In genomic region chr17:10807261-10807998, GRCm38 (mm10) we compare ENCODE assay signal across 18 mouse cellular contexts. TPM values are rescaled to one million over a fixed set of nuclear protein-coding genes. Genes with fewer than 3 reads are reported as not detected.
DNase-seq lines count a peak whose midpoint lies in the region; ATAC-seq and TF ChIP-seq lines count a peak whose summit lies in the region.
"Had no signal": no experiment of that assay in that cellular context is flagged by ENCODE, and none has a peak within 500 bp of the region (broad histone marks: within the 10 kb centered on the region; RNA-seq: fewer than 3 reads in every experiment).

No protein-coding gene starts in this region.

- H3K4me3 ChIP-seq in hindbrain, postnatal 0 days (ENCODE audit: low read length): peak overlapping the region; percentile 6; the same call in 1 of the 2 replicates
- H3K4me3 ChIP-seq in hindbrain, embryonic 11.5 days (ENCODE audit: low read depth, low read length): no peak overlapping the region
- no peak overlapping the region for H3K4me3 ChIP-seq in kidney, embryonic 15.5 days (replicated peaks)
- H3K4me3 ChIP-seq: embryonic facial prominence, embryonic 13.5 days; intestine, embryonic 15.5 days; left cerebral cortex, adult 2 months; limb, embryonic 12.5 days; liver, embryonic 13.5 days; lung, embryonic 15.5 days had no signal

- DNase-seq in hindbrain, postnatal 0 days (ENCODE audit: low spot score): peak; percentile 68
- DNase-seq in hindbrain, embryonic 11.5 days (ENCODE audit: low spot score): no peak
- DNase-seq in brain, embryonic 14.5 days (ENCODE audit: low read depth): peak; percentile 72
- DNase-seq in cerebellum, adult 11 months: peak; percentile 40
- peak; percentile 71 to 78 for DNase-seq in cerebellum, postnatal 14 days
- DNase-seq in urinary bladder, postnatal 25 days (ENCODE audit: low spot score): no peak
- DNase-seq: heart, adult 11 months; heart, postnatal 4 days; liver, embryonic 13.5 days; thymus, postnatal 36 days had no signal

- no peak for TF ChIP-seq CTCF in hindbrain, postnatal 0 days (IDR thresholded peaks at IDR 0.05; ENCODE audit: low read depth)
- TF ChIP-seq CTCF in brain, embryonic 14.5 days (IDR thresholded peaks at IDR 0.05; ENCODE audit: borderline replicate concordance, extremely low read depth, insufficient read depth, insufficient read length): no peak

- H3K4me1 ChIP-seq in hindbrain, postnatal 0 days (ENCODE audit: insufficient read depth, low read length): no peaks in the 10 kb centered on the region
- no peaks in the 10 kb centered on the region for H3K4me1 ChIP-seq in hindbrain, embryonic 11.5 days (replicated peaks; ENCODE audit: control insufficient read depth, insufficient read depth, low read length)
- H3K4me1 ChIP-seq in kidney, embryonic 15.5 days: no peaks in the 10 kb centered on the region
- H3K4me1 ChIP-seq: embryonic facial prominence, embryonic 13.5 days; intestine, embryonic 15.5 days; limb, embryonic 12.5 days; liver, embryonic 13.5 days; lung, embryonic 15.5 days had no signal

- H3K27ac ChIP-seq in hindbrain, postnatal 0 days: no peak overlapping the region; the same call in 1 of the 2 replicates
- no peak overlapping the region for H3K27ac ChIP-seq in hindbrain, embryonic 11.5 days (ENCODE audit: low read depth, low read length)
- H3K27ac ChIP-seq in kidney, embryonic 15.5 days: no peak overlapping the region
- H3K27ac ChIP-seq: embryonic facial prominence, embryonic 13.5 days; intestine, embryonic 15.5 days; left cerebral cortex, adult 2 months; limb, embryonic 12.5 days; liver, embryonic 13.5 days; lung, embryonic 15.5 days had no signal

- peak; percentile 53; the same call in 1 of the 2 replicates for ATAC-seq in hindbrain, postnatal 0 days
- ATAC-seq in hindbrain, embryonic 11.5 days (ENCODE audit: low FRiP score): no peak
- ATAC-seq in kidney, embryonic 15.5 days (replicated peaks; ENCODE audit: low FRiP score): no peak
- ATAC-seq: intestine, embryonic 15.5 days; midbrain, embryonic 16.5 days had no signal

- no peaks in the 10 kb centered on the region for H3K36me3 ChIP-seq in hindbrain, postnatal 0 days (ENCODE audit: insufficient read depth, low read length)
- H3K36me3 ChIP-seq in hindbrain, embryonic 11.5 days (ENCODE audit: control insufficient read depth, insufficient read depth, low read length): no peaks in the 10 kb centered on the region
- H3K36me3 ChIP-seq in kidney, embryonic 15.5 days: no peaks in the 10 kb centered on the region
- H3K36me3 ChIP-seq: embryonic facial prominence, embryonic 13.5 days; intestine, embryonic 15.5 days; limb, embryonic 12.5 days; liver, embryonic 13.5 days; lung, embryonic 15.5 days had no signal

- H3K27me3 ChIP-seq in hindbrain, postnatal 0 days (ENCODE audit: insufficient read depth, low read length): no peaks in the 10 kb centered on the region
- H3K27me3 ChIP-seq in hindbrain, embryonic 11.5 days (ENCODE audit: control insufficient read depth, insufficient read depth, low read length): no peaks in the 10 kb centered on the region
- H3K27me3 ChIP-seq in kidney, embryonic 15.5 days: no peaks in the 10 kb centered on the region
- H3K27me3 ChIP-seq: embryonic facial prominence, embryonic 13.5 days; intestine, embryonic 15.5 days; limb, embryonic 12.5 days; liver, embryonic 13.5 days; lung, embryonic 15.5 days had no signal

- 47% methylated on average over 13 of the region's 13 CpGs for WGBS in hindbrain, postnatal 0 days
- WGBS in hindbrain, embryonic 11.5 days: 87% methylated on average over 13 of the region's 13 CpGs
- 88% methylated on average over 13 of the region's 13 CpGs for WGBS in kidney, embryonic 15.5 days

- no peak for TF ChIP-seq POLR2A in brain, embryonic 14.5 days (IDR thresholded peaks at IDR 0.05; ENCODE audit: borderline replicate concordance, extremely low read depth, insufficient read depth, insufficient read length, poor library complexity, severe bottlenecking)

- H3K9me3 ChIP-seq in hindbrain, postnatal 0 days (ENCODE audit: low read length): no peaks in the 10 kb centered on the region
- H3K9me3 ChIP-seq in hindbrain, embryonic 11.5 days (ENCODE audit: control insufficient read depth, low read length): no peaks in the 10 kb centered on the region
- H3K9me3 ChIP-seq in kidney, embryonic 15.5 days (replicated peaks): no peaks in the 10 kb centered on the region
- H3K9me3 ChIP-seq: embryonic facial prominence, embryonic 13.5 days; intestine, embryonic 15.5 days; limb, embryonic 12.5 days; liver, embryonic 13.5 days; lung, embryonic 15.5 days had no signal

- no peak overlapping the region for H3K9ac ChIP-seq in hindbrain, postnatal 0 days (replicated peaks; ENCODE audit: low read length)
- no peak overlapping the region for H3K9ac ChIP-seq in hindbrain, embryonic 11.5 days (ENCODE audit: low read depth, low read length)
- H3K9ac ChIP-seq in kidney, embryonic 15.5 days: no peak overlapping the region
- H3K9ac ChIP-seq: embryonic facial prominence, embryonic 13.5 days; intestine, embryonic 15.5 days; limb, embryonic 12.5 days; liver, embryonic 13.5 days; lung, embryonic 15.5 days had no signal

- peak overlapping the region; percentile 28 for H3K4me2 ChIP-seq in hindbrain, postnatal 0 days (ENCODE audit: low read depth, low read length)
- H3K4me2 ChIP-seq in hindbrain, embryonic 11.5 days (replicated peaks; ENCODE audit: low read depth, low read length): no peak overlapping the region
- H3K4me2 ChIP-seq in kidney, embryonic 15.5 days: no peak overlapping the region
- H3K4me2 ChIP-seq: embryonic facial prominence, embryonic 13.5 days; intestine, embryonic 15.5 days; limb, embryonic 12.5 days; liver, embryonic 13.5 days; lung, embryonic 15.5 days had no signal

RNA-seq across cellular contexts. Expression of gene Pacrg, which starts 32.7 kb away (rescaled TPM):
- total RNA-seq in hindbrain, postnatal 0 days (2014; rRNA removed): 9.5 and 9.9 TPM in 2 replicates
- 26.1 and 30.2 TPM in 2 replicates for polyA plus RNA-seq in hindbrain, postnatal 0 days (2015; fragmentation: Nextera tagmentation; extraction: Ambion mirVana)
- polyA plus RNA-seq in hindbrain, embryonic 11.5 days (2014; fragmentation: Nextera tagmentation; extraction: Ambion mirVana): 5.8 and 6.9 TPM in 2 replicates
- polyA plus RNA-seq in brain, embryonic 14.5 days (2012; rRNA removed): 6.2 and 9.8 TPM in 2 replicates
- polyA plus RNA-seq in kidney, embryonic 15.5 days (2015; fragmentation: Nextera tagmentation; extraction: Ambion mirVana): 1.5 and 3.6 TPM in 2 replicates
- total RNA-seq: common myeloid progenitor, adult 5-6 weeks had no signal

RNA-seq across cellular contexts. Expression of gene Prkn, which starts 32.8 kb away (rescaled TPM):
- total RNA-seq in hindbrain, postnatal 0 days (2014; rRNA removed): 8.1 and 10.7 TPM in 2 replicates
- polyA plus RNA-seq in hindbrain, postnatal 0 days (2015; fragmentation: Nextera tagmentation; extraction: Ambion mirVana): 9.3 and 10.2 TPM in 2 replicates
- polyA plus RNA-seq in hindbrain, embryonic 11.5 days (2014; fragmentation: Nextera tagmentation; extraction: Ambion mirVana): 1.9 and 2.2 TPM in 2 replicates
- polyA plus RNA-seq in brain, embryonic 14.5 days (2012; rRNA removed): 4.3 and 5.7 TPM in 2 replicates
- 1.5 TPM in 2 replicates for polyA plus RNA-seq in kidney, embryonic 15.5 days (2015; fragmentation: Nextera tagmentation; extraction: Ambion mirVana)

Comparison
In these comparisons a context has a peak if more than half of its experiments do, and no peak if none do; other contexts are left out.
1. DNase-seq: peak in hindbrain, postnatal 0 days (single experiment), brain, embryonic 14.5 days (single experiment), cerebellum, adult 11 months (single experiment) and cerebellum, postnatal 14 days (2 of 2); none in hindbrain, embryonic 11.5 days (single experiment) and urinary bladder, postnatal 25 days (single experiment).